Mouse (Mus musculus) cerebellum, adult 2 months (tissue): ENCODE data around the gene Nrxn2.

Experiments
- CTCF ChIP-seq: fragments of 200-500 bp; IDR thresholded peaks from 2 replicates; pipeline ENCODE4 v1.5.1; 2011; ENCODE audit warnings: low read depth, mild to moderate bottlenecking, control low read depth, low read length, moderate library complexity, borderline replicate concordance; ENCODE audit not compliant: insufficient read depth
- POLR2A ChIP-seq: fragments of 200-500 bp; IDR thresholded peaks from 2 replicates; pipeline ENCODE4 v1.6.1; 2011; ENCODE audit warnings: low read length, control low read depth, borderline replicate concordance; ENCODE audit not compliant: insufficient read depth

- TF ChIP-seq CTCF (no peak), POLR2A (no peak)
Observed at GRCm38 (mm10) chr19:6499860-6500635, 81.5 kb downstream of the Nrxn2 start.
